Mouse (Mus musculus): Measurements from ENCODE around the gene Pkd1l3. TPM values are rescaled to one million over a fixed set of nuclear protein-coding genes. Genes with fewer than 3 reads are reported as not detected.
A peak's percentile ranks its signal among the peaks of the same experiment; 100 is the strongest.

The Pkd1l3 gene
- polyA plus RNA-seq, 1 experiment from 2014 or later, result 0.12 TPM

DNA sequence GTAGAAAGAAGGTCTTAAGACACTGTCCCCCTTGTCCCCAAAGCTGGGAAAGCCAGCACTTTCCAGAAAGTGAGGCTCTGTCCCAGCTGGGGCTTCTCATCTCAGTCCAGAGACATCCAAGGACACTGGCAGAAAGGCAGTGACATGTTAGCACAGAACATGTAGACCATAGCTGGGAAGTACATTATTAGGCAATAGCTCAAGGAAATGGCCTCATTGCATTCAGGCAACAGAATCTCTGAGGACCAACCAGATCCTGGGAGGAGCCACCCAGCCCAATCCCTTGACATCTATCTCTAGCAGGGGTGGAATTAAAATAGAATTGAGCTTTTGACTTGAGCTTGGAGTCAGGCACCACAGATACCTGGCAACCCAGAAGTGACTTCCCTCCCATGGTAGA, 28.7 kb upstream of the Pkd1l3 start:
- no peaks in the 10 kb centered on the region for H3K4me1 ChIP-seq (ENCODE audit: control insufficient read depth, insufficient read depth, low read length)
- H3K9me3 ChIP-seq (replicated peaks; ENCODE audit: control insufficient read depth, low read length), result no peaks in the 10 kb centered on the region
- H3K36me3 ChIP-seq (ENCODE audit: control insufficient read depth, insufficient read depth, low read length), result no peaks in the 10 kb centered on the region
- H3K9ac ChIP-seq (ENCODE audit: low read length), result no peak overlapping the region
- no peak overlapping the region for H3K4me3 ChIP-seq (replicated peaks; ENCODE audit: low read length)
- H3K4me2 ChIP-seq (ENCODE audit: low read depth, low read length), result no peak overlapping the region
- no peak overlapping the region for H3K27ac ChIP-seq (ENCODE audit: low read length)
- ATAC-seq (ENCODE audit: insufficient read depth, low FRiP score), result no peak
- no peaks in the 10 kb centered on the region for H3K27me3 ChIP-seq (ENCODE audit: control insufficient read depth, insufficient read depth, low read length)

DNA sequence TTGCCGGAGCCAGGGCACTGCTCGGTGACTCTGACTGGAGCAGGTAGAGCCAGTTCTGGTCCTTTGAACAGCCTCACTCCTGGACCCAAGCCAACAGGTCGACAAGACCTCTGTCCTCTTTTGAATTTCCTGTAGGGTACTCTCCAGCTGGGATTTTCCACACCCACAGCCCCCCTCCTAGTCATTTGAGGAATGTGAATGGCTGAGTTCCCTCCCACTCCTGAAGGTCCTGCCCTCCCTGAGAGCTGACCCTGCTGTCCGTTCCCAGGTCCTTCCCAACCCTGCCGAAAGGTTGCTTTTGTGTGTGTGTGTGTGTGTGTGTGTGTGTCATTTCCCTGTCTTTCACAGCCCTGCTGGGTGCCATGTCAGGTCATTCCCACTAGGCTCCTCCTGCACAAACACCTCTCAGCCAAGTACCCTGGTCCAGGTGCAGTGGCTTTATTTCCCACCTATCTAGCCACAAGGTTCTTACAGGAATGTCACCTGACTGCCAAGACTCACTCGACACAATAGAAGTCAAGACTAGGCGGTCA, 27.3 kb upstream of the Pkd1l3 start:
- Histone ChIP-seq H3K4me1 (ENCODE audit: control insufficient read depth, insufficient read depth, low read length) (no peaks in the 10 kb centered on the region), H3K9me3 (replicated peaks; ENCODE audit: control insufficient read depth, low read length) (no peaks in the 10 kb centered on the region), H3K4me2 (ENCODE audit: low read depth, low read length) (no peak overlapping the region), H3K27me3 (ENCODE audit: control insufficient read depth, insufficient read depth, low read length) (no peaks in the 10 kb centered on the region), H3K4me3 (replicated peaks; ENCODE audit: low read length) (no peak overlapping the region), H3K36me3 (ENCODE audit: control insufficient read depth, insufficient read depth, low read length) (no peaks in the 10 kb centered on the region), H3K27ac (ENCODE audit: low read length) (peak overlapping the region; percentile 57; the same call in 1 of the 2 replicates), H3K9ac (ENCODE audit: low read length) (no peak overlapping the region)
- 45% methylated on average over 7 of the region's 7 CpGs for WGBS
- peak; percentile 68 for ATAC-seq (ENCODE audit: insufficient read depth, low FRiP score)

DNA sequence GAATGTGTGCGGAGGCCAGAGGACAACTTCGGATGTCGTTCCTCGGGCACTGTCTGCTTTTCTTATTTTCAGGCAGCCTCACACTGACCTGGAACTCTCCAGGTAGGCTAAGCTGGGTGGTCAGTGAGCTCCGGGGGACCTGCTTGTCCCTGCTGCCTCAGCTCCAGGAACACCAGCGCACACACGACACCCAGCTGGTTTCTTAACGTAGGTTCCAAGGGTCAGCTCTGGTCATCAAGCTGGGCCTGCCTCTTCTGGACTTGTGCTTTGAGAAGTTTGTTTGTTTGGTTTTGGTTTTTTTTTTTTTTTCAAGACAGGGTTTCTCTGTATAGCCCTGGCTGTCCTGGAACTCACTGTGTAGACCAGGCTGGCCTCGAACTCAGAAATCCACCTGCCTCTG, 23.4 kb upstream of the Pkd1l3 start:
- 86% methylated on average over 9 of the region's 9 CpGs for WGBS
- Histone ChIP-seq H3K4me2 (ENCODE audit: low read depth, low read length) (no peak overlapping the region), H3K36me3 (ENCODE audit: control insufficient read depth, insufficient read depth, low read length) (no peaks in the 10 kb centered on the region), H3K4me1 (ENCODE audit: control insufficient read depth, insufficient read depth, low read length) (no peaks in the 10 kb centered on the region), H3K27ac (ENCODE audit: low read length) (no peak overlapping the region), H3K4me3 (replicated peaks; ENCODE audit: low read length) (no peak overlapping the region), H3K9me3 (replicated peaks; ENCODE audit: control insufficient read depth, low read length) (no peaks in the 10 kb centered on the region), H3K9ac (ENCODE audit: low read length) (no peak overlapping the region), H3K27me3 (ENCODE audit: control insufficient read depth, insufficient read depth, low read length) (no peaks in the 10 kb centered on the region)
- no peak for ATAC-seq (ENCODE audit: insufficient read depth, low FRiP score)

GRCm38 (mm10) chr8:109591367-109591766, 22.9 kb upstream of the Pkd1l3 start:
- Histone ChIP-seq H3K4me1 (ENCODE audit: control insufficient read depth, insufficient read depth, low read length) (no peaks in the 10 kb centered on the region), H3K9me3 (replicated peaks; ENCODE audit: control insufficient read depth, low read length) (no peaks in the 10 kb centered on the region), H3K36me3 (ENCODE audit: control insufficient read depth, insufficient read depth, low read length) (no peaks in the 10 kb centered on the region), H3K27me3 (ENCODE audit: control insufficient read depth, insufficient read depth, low read length) (no peaks in the 10 kb centered on the region), H3K4me3 (replicated peaks; ENCODE audit: low read length) (no peak overlapping the region), H3K27ac (ENCODE audit: low read length) (no peak overlapping the region), H3K4me2 (ENCODE audit: low read depth, low read length) (no peak overlapping the region), H3K9ac (ENCODE audit: low read length) (no peak overlapping the region)
- WGBS, result 84% methylated on average over 3 of the region's 3 CpGs
- ATAC-seq (ENCODE audit: insufficient read depth, low FRiP score), result no peak

- no peaks in the 10 kb centered on the region for H3K9me3 ChIP-seq (replicated peaks; ENCODE audit: control insufficient read depth, low read length)
- no peak overlapping the region for H3K9ac ChIP-seq (ENCODE audit: low read length)
- no peak overlapping the region for H3K27ac ChIP-seq (ENCODE audit: low read length)
- no peaks in the 10 kb centered on the region for H3K27me3 ChIP-seq (ENCODE audit: control insufficient read depth, insufficient read depth, low read length)
- H3K4me2 ChIP-seq (ENCODE audit: low read depth, low read length), result no peak overlapping the region
- ATAC-seq (ENCODE audit: insufficient read depth, low FRiP score), result no peak
- no peaks in the 10 kb centered on the region for H3K4me1 ChIP-seq (ENCODE audit: control insufficient read depth, insufficient read depth, low read length)
- no peak overlapping the region for H3K4me3 ChIP-seq (replicated peaks; ENCODE audit: low read length)
- WGBS, result 78% methylated on average over 5 of the region's 5 CpGs
- H3K36me3 ChIP-seq (ENCODE audit: control insufficient read depth, insufficient read depth, low read length), result no peaks in the 10 kb centered on the region
Observed at GRCm38 (mm10) chr8:109592164-109592563, 22.2 kb upstream of the Pkd1l3 start.

- H3K9me3 ChIP-seq (replicated peaks; ENCODE audit: control insufficient read depth, low read length), result no peaks in the 10 kb centered on the region
- no peaks in the 10 kb centered on the region for H3K4me1 ChIP-seq (ENCODE audit: control insufficient read depth, insufficient read depth, low read length)
- H3K36me3 ChIP-seq (ENCODE audit: control insufficient read depth, insufficient read depth, low read length), result no peaks in the 10 kb centered on the region
- H3K4me2 ChIP-seq (ENCODE audit: low read depth, low read length), result no peak overlapping the region
- no peak overlapping the region for H3K9ac ChIP-seq (ENCODE audit: low read length)
- no peak for ATAC-seq (ENCODE audit: insufficient read depth, low FRiP score)
- H3K4me3 ChIP-seq (replicated peaks; ENCODE audit: low read length), result no peak overlapping the region
- H3K27ac ChIP-seq (ENCODE audit: low read length), result no peak overlapping the region
- WGBS, result 57% methylated on average over 6 of the region's 6 CpGs
- no peaks in the 10 kb centered on the region for H3K27me3 ChIP-seq (ENCODE audit: control insufficient read depth, insufficient read depth, low read length)
Observed at GRCm38 (mm10) chr8:109593117-109593788, 21.1 kb upstream of the Pkd1l3 start.

- ATAC-seq (ENCODE audit: insufficient read depth, low FRiP score), result no peak
- WGBS, result 47% methylated on average over 8 of the region's 8 CpGs
Observed at GRCm38 (mm10) chr8:109595854-109596253, 18.5 kb upstream of the Pkd1l3 start.

GRCm38 (mm10) chr8:109606725-109607124, 7.6 kb upstream of the Pkd1l3 start:
- no peak overlapping the region for H3K9ac ChIP-seq (ENCODE audit: low read length)
- H3K36me3 ChIP-seq (ENCODE audit: control insufficient read depth, insufficient read depth, low read length), result no peaks in the 10 kb centered on the region
- no peak overlapping the region for H3K4me3 ChIP-seq (replicated peaks; ENCODE audit: low read length)
- H3K4me1 ChIP-seq (ENCODE audit: control insufficient read depth, insufficient read depth, low read length), result peaks cover 10% of the 10 kb centered on the region
- H3K9me3 ChIP-seq (replicated peaks; ENCODE audit: control insufficient read depth, low read length), result no peaks in the 10 kb centered on the region
- no peak overlapping the region for H3K4me2 ChIP-seq (ENCODE audit: low read depth, low read length)
- no peaks in the 10 kb centered on the region for H3K27me3 ChIP-seq (ENCODE audit: control insufficient read depth, insufficient read depth, low read length)
- WGBS, result 76% methylated on average over 2 of the region's 2 CpGs
- ATAC-seq (ENCODE audit: insufficient read depth, low FRiP score), result no peak
- H3K27ac ChIP-seq (ENCODE audit: low read length), result no peak overlapping the region

More at GRCm38 (mm10) chr8:109595854-109596253, 18.5 kb upstream of the Pkd1l3 start:
- H3K4me3 ChIP-seq (replicated peaks; ENCODE audit: low read length), result no peak overlapping the region
- H3K36me3 ChIP-seq (ENCODE audit: control insufficient read depth, insufficient read depth, low read length), result no peaks in the 10 kb centered on the region; the same call in 1 of the 2 replicates
- H3K9me3 ChIP-seq (replicated peaks; ENCODE audit: control insufficient read depth, low read length), result no peaks in the 10 kb centered on the region
- H3K4me1 ChIP-seq (ENCODE audit: control insufficient read depth, insufficient read depth, low read length), result no peaks in the 10 kb centered on the region
- no peak overlapping the region for H3K27ac ChIP-seq (ENCODE audit: low read length)
- H3K9ac ChIP-seq (ENCODE audit: low read length), result no peak overlapping the region
- no peak overlapping the region for H3K4me2 ChIP-seq (ENCODE audit: low read depth, low read length)
- H3K27me3 ChIP-seq (ENCODE audit: control insufficient read depth, insufficient read depth, low read length), result no peaks in the 10 kb centered on the region

- Histone ChIP-seq H3K4me1 (ENCODE audit: control insufficient read depth, insufficient read depth, low read length) (peaks cover 10% of the 10 kb centered on the region), H3K27me3 (ENCODE audit: control insufficient read depth, insufficient read depth, low read length) (no peaks in the 10 kb centered on the region), H3K9me3 (replicated peaks; ENCODE audit: control insufficient read depth, low read length) (no peaks in the 10 kb centered on the region), H3K9ac (ENCODE audit: low read length) (peak overlapping the region; percentile 81), H3K4me3 (replicated peaks; ENCODE audit: low read length) (peak overlapping the region; percentile 69), H3K4me2 (ENCODE audit: low read depth, low read length) (peak overlapping the region; percentile 88), H3K27ac (ENCODE audit: low read length) (0 out of 2 replicates have a peak overlapping the region, but pooled peaks have one; percentile 46), H3K36me3 (ENCODE audit: control insufficient read depth, insufficient read depth, low read length) (no peaks in the 10 kb centered on the region)
- WGBS, result 6% methylated on average over 12 of the region's 12 CpGs
- no peak for ATAC-seq (ENCODE audit: insufficient read depth, low FRiP score)
Observed at GRCm38 (mm10) chr8:109607650-109608049, 6.7 kb upstream of the Pkd1l3 start.

All from stomach, embryonic 16.5 days (tissue).